Mouse (Mus musculus) left cerebral cortex, adult 18-20 months (tissue): ENCODE data around the gene Olfr586. TPM values are rescaled to one million over a fixed set of nuclear protein-coding genes. Genes with fewer than 3 reads are reported as not detected.

Experiments
- DNase-seq, 2 experiments: peaks; one replicate each; pipeline ENCODE4 v3.0.0; 2021 to 2022; ENCODE audit warnings: low spot score in 2 of 2, mixed read lengths in 1 of 2
- long read RNA-seq, 2 experiments: library from polyadenylated mRNA; stranded (forward); transcript quantifications; one replicate each; pipeline ENCODE4 v2.0.0; 2021
- total RNA-seq, 2 experiments: library from RNA; stranded (reverse); gene quantifications; 2 replicates each; pipeline ENCODE4 v1.2.3; 2021

Olfr586 gene
- not detected for total RNA-seq
- long read RNA-seq, experiment 1, result 0 reads
- long read RNA-seq, experiment 2, result 0 reads

DNA sequence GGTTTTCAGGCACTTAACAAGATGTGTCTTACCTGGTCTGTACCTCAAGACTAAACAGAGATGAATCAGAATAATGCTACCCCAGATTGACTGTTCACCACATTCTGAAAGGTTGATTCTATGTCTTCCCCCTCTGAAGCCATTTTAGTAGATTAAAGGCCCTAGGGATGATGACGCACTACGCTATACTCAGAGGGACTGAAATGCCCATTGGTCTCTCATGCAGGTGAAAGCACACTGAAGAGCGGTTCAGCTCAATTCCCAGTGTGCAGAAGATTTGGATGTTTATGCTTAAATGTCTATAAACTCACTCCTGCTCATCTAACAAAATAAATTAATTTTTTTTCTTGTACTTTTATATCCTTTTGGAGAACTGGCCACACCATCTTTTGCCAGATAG lies at the start of gene Olfr586:
TSS of gene Olfr586 (minus strand) at position 101 of the 400 bp plus-strand sequence.
- no peak for DNase-seq

DNA sequence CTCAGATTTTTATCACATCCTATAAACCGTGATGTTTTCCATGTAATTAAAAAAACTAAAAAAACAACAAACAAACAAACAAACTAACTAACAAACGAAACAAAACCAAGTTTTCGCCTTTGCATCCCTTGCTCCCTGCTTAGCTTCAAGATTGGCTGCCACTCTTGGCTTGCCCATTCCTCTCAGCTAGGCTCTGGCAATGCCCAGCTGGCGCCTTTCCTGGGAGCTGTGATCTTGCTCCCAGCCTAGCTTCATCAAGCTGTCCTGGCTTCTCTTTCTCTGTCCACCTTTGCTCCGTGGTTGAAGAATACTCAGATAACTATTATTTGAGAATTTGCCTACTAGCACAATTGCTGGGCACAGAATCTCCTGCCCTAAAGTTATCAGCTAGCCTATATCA lies 44.3 kb upstream of the Olfr586 start:
- DNase-seq, result no peak

DNA sequence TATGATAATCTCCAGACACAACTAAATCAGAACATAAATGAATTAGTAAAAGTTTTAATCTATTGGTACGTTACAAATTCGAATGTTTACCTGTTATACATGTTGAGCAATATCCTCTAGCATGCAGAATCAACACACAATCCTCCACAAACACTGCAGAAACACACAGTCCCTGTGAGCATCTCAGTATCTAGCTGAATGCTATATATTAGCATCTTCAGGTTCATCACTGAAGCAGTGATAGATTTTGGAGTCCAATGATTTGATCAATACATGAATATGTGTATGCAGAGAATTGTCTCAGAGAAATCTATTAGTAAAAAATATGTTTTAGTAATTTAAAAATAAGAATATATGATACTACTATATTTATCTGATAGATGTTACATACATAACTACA lies 30.8 kb upstream of the Olfr586 start, which contains the start of gene Olfr589:
TSS of gene Olfr589 (minus strand) at position 101 of the 400 bp plus-strand sequence.
- no peak for DNase-seq

DNA sequence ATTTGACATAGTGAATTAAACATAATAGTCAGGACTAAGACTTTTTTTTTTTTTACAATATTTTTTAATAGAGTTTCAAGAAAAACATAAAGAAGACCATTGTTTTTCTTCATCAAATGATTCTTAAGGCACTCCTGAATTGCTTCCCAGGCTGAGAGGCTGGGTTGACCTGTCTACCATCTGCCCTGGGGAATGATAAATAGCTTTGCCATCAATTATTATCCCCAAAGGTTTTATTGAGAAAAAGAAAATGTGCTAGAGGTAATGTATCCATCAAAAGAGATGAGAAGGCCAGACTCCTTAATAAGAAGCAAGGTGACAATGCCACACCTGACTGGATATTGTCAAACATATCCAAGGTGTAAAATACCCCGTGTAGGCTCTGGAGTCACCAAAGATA lies 15.1 kb upstream of the Olfr586 start, which contains the start of gene Olfr588-ps1:
TSS of gene Olfr588-ps1 (plus strand) at position 301 of the 400 bp plus-strand sequence.
- DNase-seq, result no peak

DNA sequence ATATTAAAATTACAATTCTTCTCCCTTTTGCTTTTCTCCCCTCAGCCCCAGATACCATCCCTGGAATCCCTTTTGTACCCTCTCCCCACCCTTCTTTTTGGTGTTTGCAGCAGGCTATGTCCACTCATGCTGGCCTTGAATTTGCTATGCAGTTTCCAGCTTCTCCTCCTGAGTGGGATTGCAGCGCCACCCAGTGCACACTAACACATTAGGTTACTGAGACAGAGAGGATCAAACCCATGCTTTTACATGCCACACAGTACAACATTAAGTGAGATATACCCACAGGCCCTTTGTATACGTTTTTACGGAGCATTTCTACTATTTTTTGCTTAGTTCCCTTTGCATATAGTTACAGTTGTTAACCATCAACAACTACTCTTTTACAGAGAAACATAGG lies 6.0 kb downstream of the Olfr586 start:
- DNase-seq, result no peak

DNA sequence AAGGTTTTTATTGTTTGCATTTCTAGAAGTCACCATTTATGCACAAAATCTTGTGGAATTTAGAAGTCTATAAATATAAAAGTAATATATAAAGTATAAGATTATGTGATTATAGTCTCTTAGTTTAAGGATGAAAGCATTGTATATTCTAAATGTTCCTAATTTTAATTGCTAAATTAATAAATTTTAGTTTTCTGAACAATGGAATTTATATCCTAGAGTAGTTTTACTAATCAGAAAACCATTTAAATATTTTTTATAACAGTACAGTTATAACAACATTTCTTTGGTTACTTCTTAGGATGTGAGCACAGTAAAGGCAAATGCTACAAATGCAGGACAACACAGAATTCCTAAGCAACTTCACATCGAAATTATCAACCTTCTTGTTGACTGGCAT lies 28.0 kb downstream of the Olfr586 start, which contains the start of gene Olfr585:
TSS of gene Olfr585 (plus strand) at position 301 of the 400 bp plus-strand sequence.
- no peak for DNase-seq

DNA sequence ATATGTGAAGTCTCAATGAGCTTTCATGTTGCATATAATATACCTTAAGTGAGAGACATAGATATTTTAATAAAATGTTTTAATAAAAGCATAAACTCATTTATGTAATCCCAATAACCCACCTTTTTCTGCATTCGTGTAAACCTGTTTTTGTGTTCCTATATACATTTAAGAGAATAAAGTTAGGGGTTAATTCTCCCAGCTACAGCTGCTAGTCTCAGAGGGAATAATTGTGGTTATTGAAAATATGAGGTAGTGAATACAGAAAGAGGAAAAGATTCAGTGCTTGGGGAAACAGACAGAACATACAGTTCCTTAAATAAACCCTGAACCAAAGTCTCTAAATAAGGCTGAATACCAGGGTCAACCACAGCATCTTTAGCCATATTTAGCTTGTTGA lies 43.9 kb downstream of the Olfr586 start, which contains the start of gene Olfr584:
TSS of gene Olfr584 (plus strand) at position 301 of the 400 bp plus-strand sequence.
- no peak for DNase-seq

Other genes with a start within 250 kb of the Olfr586 start
- not detected for gene Olfr568, start 248.5 kb downstream of the Olfr586 start, total RNA-seq
- gene Olfr569, start 234.8 kb downstream of the Olfr586 start, total RNA-seq, result not detected
- gene Olfr570, start 231.1 kb downstream of the Olfr586 start, total RNA-seq, result not detected
- not detected for gene Olfr571, start 208.1 kb downstream of the Olfr586 start, total RNA-seq
- not detected for gene Olfr572, start 201.2 kb downstream of the Olfr586 start, total RNA-seq
- not detected for gene Olfr573-ps1, start 183.1 kb downstream of the Olfr586 start, total RNA-seq
- gene Olfr574, start 177.2 kb downstream of the Olfr586 start, total RNA-seq, result not detected
- not detected for gene Olfr575, start 166.9 kb downstream of the Olfr586 start, total RNA-seq
- not detected for gene Olfr576, start 163.0 kb downstream of the Olfr586 start, total RNA-seq
- not detected for gene Olfr577, start 149.7 kb downstream of the Olfr586 start, total RNA-seq
- gene Olfr578, start 136.3 kb downstream of the Olfr586 start, total RNA-seq, result not detected
- not detected for gene Olfr582, start 87.6 kb downstream of the Olfr586 start, total RNA-seq
- not detected for gene Olfr583, start 74.3 kb downstream of the Olfr586 start, total RNA-seq
- not detected for gene Olfr584, start 43.8 kb downstream of the Olfr586 start, total RNA-seq
- not detected for gene Olfr585, start 27.9 kb downstream of the Olfr586 start, total RNA-seq
- not detected for gene Olfr588-ps1, start 15.2 kb upstream of the Olfr586 start, total RNA-seq
- not detected for gene Olfr589, start 30.7 kb upstream of the Olfr586 start, total RNA-seq
- gene Olfr591, start 52.7 kb upstream of the Olfr586 start, total RNA-seq, result not detected
- not detected for gene Olfr592, start 59.2 kb upstream of the Olfr586 start, total RNA-seq
- gene Olfr593, start 86.2 kb upstream of the Olfr586 start, total RNA-seq, result not detected
- gene Olfr594, start 91.4 kb upstream of the Olfr586 start, total RNA-seq, result not detected
- not detected for gene Usp17ld, start 126.9 kb upstream of the Olfr586 start, total RNA-seq
- not detected for gene Olfr596, start 180.0 kb upstream of the Olfr586 start, total RNA-seq
- gene Olfr597, start 190.7 kb upstream of the Olfr586 start, total RNA-seq, result not detected
- gene Olfr598, start 197.9 kb upstream of the Olfr586 start, total RNA-seq, result not detected
- not detected for gene Olfr599, start 210.3 kb upstream of the Olfr586 start, total RNA-seq
- gene Olfr600, start 224.0 kb upstream of the Olfr586 start, total RNA-seq, result not detected
- not detected for gene Olfr601, start 237.0 kb upstream of the Olfr586 start, total RNA-seq